Mouse (Mus musculus) G1E (cell line): ENCODE data around the gene Gm48551.

Source experiments
- CTCF ChIP-seq: IDR thresholded peaks from 2 replicates; pipeline ENCODE4 v1.5.1; 2012; ENCODE audit warnings: low read depth, low read length, inconsistent platforms, mixed read lengths
- GATA1 ChIP-seq: IDR thresholded peaks from 2 replicates; pipeline ENCODE4 v1.6.1; 2012; ENCODE audit warnings: borderline replicate concordance, low read length, inconsistent platforms, mixed read lengths
- GATA2 ChIP-seq: IDR thresholded peaks from 2 replicates; pipeline ENCODE4 v1.6.1; 2012; ENCODE audit warnings: low read depth, low read length, inconsistent platforms, borderline replicate concordance
- TAL1 ChIP-seq: conservative IDR thresholded peaks from 2 replicates; pipeline ENCODE4 v1.6.1; 2012; ENCODE audit warnings: low read depth, low read length, inconsistent platforms, mixed read lengths

DNA sequence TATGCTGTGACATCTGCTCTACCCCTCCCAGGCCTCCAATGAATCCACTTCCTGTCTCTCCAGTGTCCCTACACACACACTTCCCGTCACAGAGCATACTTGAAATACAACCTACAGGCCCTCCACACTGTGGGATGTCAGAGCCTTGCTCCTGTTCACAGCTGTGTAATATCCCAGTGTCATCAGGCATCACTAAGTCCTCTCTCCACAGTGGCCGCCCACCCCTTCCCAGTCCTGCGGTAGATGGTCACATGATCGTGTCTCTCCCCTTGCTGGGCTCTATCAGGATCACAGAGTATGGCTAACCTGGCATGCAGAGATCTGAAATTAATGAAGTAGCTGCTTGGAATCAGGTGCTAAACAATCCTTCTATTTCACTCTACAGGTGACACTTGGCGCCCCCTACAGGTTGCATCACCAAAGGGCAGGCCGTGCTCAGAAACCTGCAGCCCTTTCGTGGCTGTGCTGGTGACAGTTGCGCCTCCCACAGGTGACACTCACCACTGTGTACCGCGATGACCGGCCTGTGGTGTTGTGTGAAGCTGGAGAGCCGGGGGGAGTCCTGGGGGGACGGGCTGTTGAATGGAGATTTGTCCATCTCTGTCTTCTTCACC is 21.4 kb downstream of the Gm48551 start:
- TF ChIP-seq CTCF (peak; percentile 73), TAL1 (no peak), GATA1 (no peak), GATA2 (no peak)
